Mouse (Mus musculus) ES-E14 (cell line): ENCODE measurements around the gene Pdcd4. TPM values are rescaled to one million over a fixed set of nuclear protein-coding genes. Genes with fewer than 3 reads are reported as not detected.

Experiments used
- DNase-seq: peaks from one replicate; pipeline ENCODE4 v3.0.0-alpha.2; 2013; ENCODE audit warnings: low read depth, low spot score
- H3K27ac ChIP-seq: 2 replicates; pipeline ENCODE4 v1.5.1; 2012; ENCODE audit warnings: low read depth, mild to moderate bottlenecking, low read length, moderate library complexity, mixed read lengths; ENCODE audit not compliant: poor library complexity, insufficient read depth, severe bottlenecking
- H3K36me3 ChIP-seq: 2 replicates; pipeline ENCODE4 v1.6.1; 2012; ENCODE audit warnings: mild to moderate bottlenecking, low read length, moderate library complexity, mixed read lengths; ENCODE audit not compliant: control insufficient read depth, poor library complexity, insufficient read depth, severe bottlenecking
- H3K4me1 ChIP-seq, 2 experiments: fragments of 150-350 bp in 1 of 2; sonication (generic) in 1 of 2; 2 replicates each; pipeline ENCODE4 v1.6.1; 2012; ENCODE audit warnings: low read length in 2 of 2, mild to moderate bottlenecking in 1 of 2, mixed read lengths in 1 of 2; ENCODE audit not compliant: control insufficient read depth in 2 of 2, insufficient read depth in 2 of 2, poor library complexity in 1 of 2
- H3K4me3 ChIP-seq, 2 experiments: fragments of 150-350 bp in 1 of 2; sonication (generic) in 1 of 2; 2 replicates each; pipeline ENCODE4 v1.5.1; 2012; ENCODE audit warnings: low read length in 2 of 2, low read depth in 1 of 2, mild to moderate bottlenecking in 1 of 2, mixed read lengths in 1 of 2; ENCODE audit not compliant: insufficient read depth in 1 of 2, poor library complexity in 1 of 2, severe bottlenecking in 1 of 2
- H3K9ac ChIP-seq: 2 replicates; pipeline ENCODE4 v1.6.1; 2012; ENCODE audit warnings: low read depth, mild to moderate bottlenecking, low read length, mixed read lengths; ENCODE audit not compliant: poor library complexity, insufficient read depth, severe bottlenecking
- H3K9me3 ChIP-seq: fragments of 150-350 bp; sonication (generic); 2 replicates; pipeline ENCODE4 v1.6.1; 2012; ENCODE audit warnings: low read depth, mild to moderate bottlenecking, low read length; ENCODE audit not compliant: control insufficient read depth, insufficient read depth
- CHD2 ChIP-seq: IDR thresholded peaks from 2 replicates; pipeline ENCODE4 v1.6.1; 2014; ENCODE audit warnings: mild to moderate bottlenecking, low read depth, low read length, inconsistent platforms
- HCFC1 ChIP-seq: IDR thresholded peaks from 2 replicates; pipeline ENCODE4 v1.6.1; 2012; ENCODE audit warnings: low read length, inconsistent platforms, borderline replicate concordance; ENCODE audit not compliant: insufficient read depth
- MAFK ChIP-seq: IDR thresholded peaks from 2 replicates; pipeline ENCODE4 v1.6.1; 2014; ENCODE audit warnings: mild to moderate bottlenecking, low read depth, low read length, inconsistent platforms; ENCODE audit not compliant: insufficient read depth
- ZC3H11A ChIP-seq: IDR thresholded peaks from 2 replicates; pipeline ENCODE4 v1.6.1; 2012; ENCODE audit warnings: low read depth, mild to moderate bottlenecking, inconsistent platforms, low read length, borderline replicate concordance
- ZNF384 ChIP-seq: IDR thresholded peaks from 2 replicates; pipeline ENCODE4 v1.6.1; 2012; ENCODE audit warnings: low read depth, low read length, inconsistent platforms
- in situ Hi-C, 2 experiments: fragments of 600-800 bp; cut with MboI; formaldehyde crosslinking; loops; one replicate each; pipeline ENCODE4 v1.15.1; 2025; ENCODE audit warnings: low sequenced_read_pairs in 2 of 2, inconsistent platforms in 1 of 2; ENCODE audit not compliant: unreplicated experiment in 2 of 2
- total RNA-seq: library from RNA; depleted of rRNA; stranded (reverse); fragments of 300-350 nt; gene quantifications from 2 replicates; pipeline ENCODE4 v1.2.3, GENCODE M21; 2012

Gene Pdcd4
- total RNA-seq, 1 experiment = 13.4 TPM

GRCm38 (mm10) chr19:53872994-53873713 is 18.9 kb upstream of the Pdcd4 start:
- H3K9ac ChIP-seq = no peak overlapping the region
- no peak overlapping the region for H3K4me3 ChIP-seq
- H3K36me3 ChIP-seq = no peaks in the 10 kb centered on the region
- no peak for DNase-seq
- H3K27ac ChIP-seq = no peak overlapping the region
- no peak for TF ChIP-seq CHD2
- TF ChIP-seq HCFC1 = no peak
- no peak for TF ChIP-seq ZC3H11A
- no peak for TF ChIP-seq ZNF384
- no peak for TF ChIP-seq MAFK
- in situ Hi-C loops = no loop called here
- no peaks in the 10 kb centered on the region for H3K4me1 ChIP-seq
- no peaks in the 10 kb centered on the region for H3K9me3 ChIP-seq

- Histone ChIP-seq H3K36me3 (no peaks in the 10 kb centered on the region), H3K4me3 (no peak overlapping the region), H3K27ac (no peak overlapping the region), H3K9ac (no peak overlapping the region), H3K4me1 (no peaks in the 10 kb centered on the region), H3K9me3 (no peaks in the 10 kb centered on the region)
- no peak for DNase-seq
- in situ Hi-C loops = no loop called here
- no peak for TF ChIP-seq HCFC1
- no peak for TF ChIP-seq CHD2
- no peak for TF ChIP-seq ZC3H11A
Measured at GRCm38 (mm10) chr19:53875246-53875645, 16.8 kb upstream of the Pdcd4 start.

- Histone ChIP-seq H3K4me3 (no peak overlapping the region), H3K9ac (no peak overlapping the region), H3K4me1 (no peaks in the 10 kb centered on the region), H3K27ac (no peak overlapping the region), H3K9me3 (no peaks in the 10 kb centered on the region), H3K36me3 (no peaks in the 10 kb centered on the region)
- TF ChIP-seq ZC3H11A (no peak), HCFC1 (no peak), ZNF384 (no peak), CHD2 (no peak), MAFK (no peak)
- no peak for DNase-seq
- in situ Hi-C loops = no loop called here
Measured at GRCm38 (mm10) chr19:53877779-53878178, 14.3 kb upstream of the Pdcd4 start.

GRCm38 (mm10) chr19:53880460-53880859 is 11.6 kb upstream of the Pdcd4 start:
- Histone ChIP-seq H3K9me3 (no peaks in the 10 kb centered on the region), H3K9ac (no peak overlapping the region), H3K27ac (no peak overlapping the region), H3K36me3 (no peaks in the 10 kb centered on the region), H3K4me1 (no peaks in the 10 kb centered on the region), H3K4me3 (no peak overlapping the region)
- in situ Hi-C loops = no loop called here
- no peak for DNase-seq
- TF ChIP-seq ZC3H11A (no peak), CHD2 (no peak)

- no peak overlapping the region for H3K4me3 ChIP-seq
- in situ Hi-C loops = no loop called here
Measured at GRCm38 (mm10) chr19:53881786-53882185, 10.2 kb upstream of the Pdcd4 start.

More at GRCm38 (mm10) chr19:53881786-53882185, 10.2 kb upstream of the Pdcd4 start:
- no peaks in the 10 kb centered on the region for H3K36me3 ChIP-seq
- TF ChIP-seq MAFK (no peak), ZNF384 (no peak), CHD2 (no peak), HCFC1 (no peak), ZC3H11A (no peak)
- no peak for DNase-seq
- no peaks in the 10 kb centered on the region for H3K9me3 ChIP-seq
- H3K27ac ChIP-seq = no peak overlapping the region
- no peak overlapping the region for H3K9ac ChIP-seq
- H3K4me1 ChIP-seq = no peaks in the 10 kb centered on the region
